Mouse (Mus musculus): ENCODE results near the gene Tmppe.

DNA sequence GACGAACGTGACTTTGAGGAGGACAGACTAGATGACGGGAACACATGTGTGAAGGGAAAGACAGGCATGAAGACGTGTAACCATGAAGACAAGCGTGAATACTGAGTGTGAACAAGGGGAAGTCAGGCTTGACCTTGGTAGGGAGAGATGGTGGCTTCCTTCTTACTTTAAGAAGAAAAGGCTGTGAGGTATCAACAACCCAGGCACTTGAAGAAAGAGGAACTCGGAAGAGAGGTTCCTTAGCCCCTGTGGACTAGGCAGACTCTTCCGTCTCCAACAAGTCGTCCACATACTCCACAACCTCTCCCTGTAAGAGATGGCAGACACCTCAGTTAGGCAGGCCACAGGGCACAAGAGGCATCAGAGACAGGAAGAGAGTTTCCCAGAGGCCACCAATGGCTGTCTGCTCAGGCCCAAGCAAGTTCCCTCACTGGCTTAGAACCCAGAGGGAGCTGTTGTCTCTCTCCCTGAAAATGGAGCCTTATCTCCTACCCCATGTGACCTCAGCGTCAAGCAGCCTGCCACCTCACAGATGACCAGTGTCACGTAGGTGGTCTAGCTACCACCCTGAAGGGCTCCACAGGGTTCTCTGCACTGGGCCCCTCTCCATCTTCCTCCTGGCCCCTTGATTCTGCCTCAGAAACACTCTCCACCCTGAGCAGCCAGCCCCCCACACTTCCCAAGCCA, 25.5 kb upstream of the Tmppe start:
- no peak for TF ChIP-seq POLR2A (IDR thresholded peaks at IDR 0.05; ENCODE audit: low read depth, low read length)
- no peak for TF ChIP-seq CTCF (conservative IDR thresholded peaks at IDR 0.05; ENCODE audit: insufficient read depth, insufficient read length, low read depth, low read length)

Measured in kidney, adult 2 months (tissue).